Mouse (Mus musculus): ENCODE data around the gene Hmox2. TPM values are rescaled to one million over a fixed set of nuclear protein-coding genes. Genes with fewer than 3 reads are reported as not detected.

Gene Hmox2
- total and polyA plus RNA-seq, 2 experiments from 2014 or later: 37.9 to 92.7 TPM

DNA sequence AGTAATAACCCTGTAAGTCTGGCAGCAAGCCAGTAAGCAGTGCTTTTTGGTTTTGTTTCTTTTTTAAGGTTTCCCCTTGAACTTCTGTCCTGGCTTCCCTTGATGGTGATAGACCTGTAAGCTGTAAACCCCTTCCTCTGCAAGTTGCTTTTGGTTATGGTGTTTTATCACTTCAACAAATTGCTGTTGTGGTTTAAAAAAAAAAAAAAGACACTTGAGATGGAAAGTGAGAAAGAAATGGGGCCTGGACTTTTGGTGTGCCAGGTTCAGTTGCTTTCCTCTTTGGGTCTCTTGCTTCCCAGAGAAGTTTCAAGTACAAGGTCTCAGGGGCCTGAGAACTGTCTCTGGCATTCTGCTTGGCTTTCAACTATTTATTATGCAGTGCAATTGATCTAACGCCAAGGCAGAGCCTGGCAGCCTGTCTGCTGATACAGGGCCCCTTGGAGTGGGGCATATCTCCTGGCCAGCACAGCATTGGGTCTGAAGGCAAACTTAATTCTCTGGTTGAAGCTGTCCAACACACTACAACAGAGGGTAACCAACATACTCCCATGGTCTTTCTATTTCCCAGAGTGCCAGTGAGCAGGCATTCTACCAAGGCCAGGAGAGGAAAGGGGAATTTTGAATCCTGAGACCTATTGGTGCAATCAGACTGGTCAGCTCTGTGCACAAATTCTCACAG is 47.3 kb downstream of the Hmox2 start:
- no peak overlapping the region for H3K4me3 ChIP-seq (ENCODE audit: low read depth, low read length)
- no peak overlapping the region for H3K4me2 ChIP-seq (ENCODE audit: low read depth, low read length, poor library complexity, severe bottlenecking)
- DNase-seq (ENCODE audit: low spot score): peak; percentile 33
- no peak overlapping the region for H3K9ac ChIP-seq (replicated peaks; ENCODE audit: low read length, poor library complexity, severe bottlenecking)
- WGBS: 48% methylated on average over 1 of the region's 1 CpGs
- H3K9me3 ChIP-seq (ENCODE audit: low read length): no peaks in the 10 kb centered on the region
- peaks cover 21% of the 10 kb centered on the region for H3K36me3 ChIP-seq (ENCODE audit: insufficient read depth, low read length)
- H3K4me1 ChIP-seq (ENCODE audit: insufficient read depth, low read length): no peaks in the 10 kb centered on the region
- no peak for ATAC-seq (ENCODE audit: low FRiP score)
- no peak for TF ChIP-seq CTCF (IDR thresholded peaks at IDR 0.05)
- no peaks in the 10 kb centered on the region for H3K27me3 ChIP-seq (ENCODE audit: insufficient read depth, low read length)
- 0 out of 2 replicates have a peak overlapping the region, but pooled peaks have one; percentile 6 for H3K27ac ChIP-seq (ENCODE audit: low read depth, low read length)

DNA sequence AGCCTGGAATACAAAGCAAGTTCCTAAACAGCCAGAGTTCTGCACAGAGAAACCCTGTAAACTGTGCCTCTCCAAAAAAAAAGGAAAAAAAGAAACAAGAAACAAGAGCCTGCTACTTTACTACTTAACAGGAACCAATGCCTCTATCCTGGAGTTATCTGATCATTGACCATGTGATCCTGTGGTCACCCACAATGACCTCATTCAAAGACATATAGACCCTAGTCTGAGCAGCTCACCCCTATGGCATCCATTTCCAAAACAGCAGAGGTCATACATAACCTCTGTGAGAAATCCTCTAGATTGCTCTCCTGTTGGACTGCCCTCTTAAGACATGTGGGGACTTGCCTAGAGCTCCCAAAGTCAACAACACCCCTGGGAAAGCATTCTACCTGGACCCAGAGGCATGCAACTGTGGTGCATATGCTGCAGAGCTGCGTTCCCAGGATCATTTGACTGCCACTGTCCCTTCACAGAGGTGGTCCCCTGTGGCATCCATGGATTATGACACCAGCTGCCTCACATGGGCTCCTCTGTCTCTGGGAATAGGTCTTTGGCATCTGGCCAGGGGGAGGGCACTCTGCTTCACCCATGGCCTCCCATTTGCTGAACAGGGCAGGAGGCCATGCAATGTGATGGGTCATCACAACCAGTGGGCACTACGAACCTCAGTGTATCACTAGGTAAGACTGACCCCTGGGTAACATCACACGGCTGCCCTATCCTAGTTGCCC is 51.2 kb downstream of the Hmox2 start:
- Histone ChIP-seq H3K9me3 (ENCODE audit: low read length) (no peaks in the 10 kb centered on the region), H3K27ac (ENCODE audit: low read depth, low read length) (no peak overlapping the region), H3K27me3 (ENCODE audit: insufficient read depth, low read length) (no peaks in the 10 kb centered on the region), H3K4me1 (ENCODE audit: insufficient read depth, low read length) (no peaks in the 10 kb centered on the region), H3K4me3 (ENCODE audit: low read depth, low read length) (no peak overlapping the region), H3K36me3 (ENCODE audit: insufficient read depth, low read length) (no peaks in the 10 kb centered on the region), H3K4me2 (ENCODE audit: low read depth, low read length, poor library complexity, severe bottlenecking) (no peak overlapping the region), H3K9ac (replicated peaks; ENCODE audit: low read length, poor library complexity, severe bottlenecking) (no peak overlapping the region)
- ATAC-seq (ENCODE audit: low FRiP score) (no peak), DNase-seq (ENCODE audit: low spot score) (no peak)
- no peak for TF ChIP-seq CTCF (IDR thresholded peaks at IDR 0.05)
- WGBS: 92% methylated on average over 3 of the region's 3 CpGs

DNA sequence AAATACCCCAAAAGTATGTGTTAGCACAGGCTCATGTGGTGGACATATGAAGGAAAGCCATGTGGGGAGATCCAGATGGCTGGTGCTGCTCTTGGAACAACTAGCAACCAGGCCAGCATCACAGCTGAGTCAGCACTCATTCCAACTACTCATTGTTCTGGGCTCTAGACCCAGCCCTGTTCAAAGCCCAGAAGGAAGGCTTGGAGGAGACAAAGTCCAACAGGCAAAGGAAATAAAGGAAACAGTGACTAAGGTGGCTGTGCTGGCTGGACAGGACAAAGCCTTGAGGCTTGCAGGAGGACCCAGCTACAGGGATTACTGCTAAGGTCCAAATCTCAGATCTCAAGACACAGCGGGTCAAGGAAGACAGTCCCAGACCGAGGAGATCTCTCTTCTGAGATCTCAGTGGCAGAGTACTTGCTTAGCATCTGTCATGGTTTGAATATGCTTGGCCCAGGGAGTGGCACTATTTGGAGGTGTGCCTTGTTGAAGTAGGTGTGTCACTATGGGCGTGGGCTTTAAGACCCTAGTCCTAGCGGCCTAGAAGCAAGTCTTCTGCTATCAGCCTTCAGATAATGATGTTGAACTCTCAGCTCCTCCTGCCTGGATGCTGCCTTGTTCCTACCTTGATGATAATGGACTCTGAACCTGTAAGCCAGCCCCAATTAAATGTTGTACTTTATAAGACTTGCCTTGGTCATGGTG is 51.9 kb downstream of the Hmox2 start:
- no peak overlapping the region for H3K4me2 ChIP-seq (ENCODE audit: low read depth, low read length, poor library complexity, severe bottlenecking)
- H3K36me3 ChIP-seq (ENCODE audit: insufficient read depth, low read length): no peaks in the 10 kb centered on the region
- TF ChIP-seq CTCF (IDR thresholded peaks at IDR 0.05): no peak
- DNase-seq (ENCODE audit: low spot score): no peak
- H3K9ac ChIP-seq (replicated peaks; ENCODE audit: low read length, poor library complexity, severe bottlenecking): no peak overlapping the region
- no peak for ATAC-seq (ENCODE audit: low FRiP score)
- H3K4me3 ChIP-seq (ENCODE audit: low read depth, low read length): no peak overlapping the region
- WGBS: 95% methylated on average over 4 of the region's 4 CpGs
- no peak overlapping the region for H3K27ac ChIP-seq (ENCODE audit: low read depth, low read length)
- no peaks in the 10 kb centered on the region for H3K27me3 ChIP-seq (ENCODE audit: insufficient read depth, low read length)
- no peaks in the 10 kb centered on the region for H3K4me1 ChIP-seq (ENCODE audit: insufficient read depth, low read length)
- H3K9me3 ChIP-seq (ENCODE audit: low read length): no peaks in the 10 kb centered on the region

DNA sequence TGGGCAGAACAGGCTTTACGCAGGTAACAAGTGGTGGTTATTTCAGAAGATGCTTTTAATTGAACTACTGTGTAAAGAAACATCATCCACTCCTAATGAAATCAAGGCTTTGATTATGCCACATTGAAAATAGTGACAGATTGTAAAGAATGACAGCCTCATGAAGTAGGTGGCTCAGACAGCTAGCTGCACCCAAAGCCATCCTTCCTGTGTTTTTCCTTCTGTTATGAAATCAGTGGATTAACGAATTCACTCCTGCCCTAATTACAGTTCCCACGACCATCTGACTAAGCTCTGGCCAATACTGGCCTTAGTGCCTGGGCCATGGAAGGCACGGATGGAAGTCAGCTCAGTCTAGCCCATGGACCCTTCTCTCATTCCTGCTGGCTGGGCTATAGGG is 52.8 kb downstream of the Hmox2 start:
- WGBS: 94% methylated on average over 4 of the region's 4 CpGs

DNA sequence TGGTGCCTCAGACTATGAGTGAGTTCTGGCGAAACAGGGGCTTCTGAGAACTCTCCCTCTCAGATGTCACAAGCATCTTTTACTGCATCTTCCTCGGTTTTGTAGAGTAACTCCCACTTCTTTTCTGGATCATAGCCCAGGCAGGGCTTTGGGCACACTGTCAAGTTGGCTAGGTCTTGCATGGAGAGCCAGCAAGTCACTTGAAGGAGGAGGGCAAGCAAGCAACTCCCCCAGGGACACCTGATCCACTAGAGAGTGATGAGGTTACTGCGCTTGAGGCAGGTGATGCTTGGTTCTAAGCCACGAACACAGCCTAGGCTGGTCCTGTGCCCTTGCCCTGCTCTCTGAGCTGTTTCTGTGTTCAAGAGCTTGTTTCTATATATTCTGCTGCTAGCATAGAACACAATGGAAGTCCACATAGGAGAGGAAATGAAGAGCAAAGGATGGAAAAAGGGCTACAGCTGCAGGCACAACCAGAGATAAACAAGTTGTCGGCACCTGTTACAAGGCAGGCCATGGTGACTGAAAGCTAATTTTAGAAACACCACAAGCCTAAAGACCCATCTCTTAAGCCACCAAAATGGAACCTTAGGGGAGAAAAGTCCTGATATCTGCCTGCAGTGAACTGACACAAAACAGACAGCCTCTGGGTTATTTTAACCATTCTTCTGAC is 55.5 kb downstream of the Hmox2 start:
- ATAC-seq (ENCODE audit: low FRiP score): no peak
- TF ChIP-seq CTCF (IDR thresholded peaks at IDR 0.05): no peak
- Histone ChIP-seq H3K27me3 (ENCODE audit: insufficient read depth, low read length) (no peaks in the 10 kb centered on the region), H3K4me2 (ENCODE audit: low read depth, low read length, poor library complexity, severe bottlenecking) (no peak overlapping the region), H3K9ac (replicated peaks; ENCODE audit: low read length, poor library complexity, severe bottlenecking) (no peak overlapping the region), H3K9me3 (ENCODE audit: low read length) (no peaks in the 10 kb centered on the region), H3K36me3 (ENCODE audit: insufficient read depth, low read length) (no peaks in the 10 kb centered on the region), H3K4me3 (ENCODE audit: low read depth, low read length) (no peak overlapping the region), H3K4me1 (ENCODE audit: insufficient read depth, low read length) (no peaks in the 10 kb centered on the region), H3K27ac (ENCODE audit: low read depth, low read length) (no peak overlapping the region)
- 80% methylated on average over 5 of the region's 5 CpGs for WGBS
- peak; percentile 80 for DNase-seq (ENCODE audit: low spot score)

More for the DNA sequence above, 52.8 kb downstream of the Hmox2 start:
- ATAC-seq (ENCODE audit: low FRiP score): no peak
- no peaks in the 10 kb centered on the region for H3K4me1 ChIP-seq (ENCODE audit: insufficient read depth, low read length)
- no peaks in the 10 kb centered on the region for H3K9me3 ChIP-seq (ENCODE audit: low read length)
- no peak overlapping the region for H3K9ac ChIP-seq (replicated peaks; ENCODE audit: low read length, poor library complexity, severe bottlenecking)
- H3K4me2 ChIP-seq (ENCODE audit: low read depth, low read length, poor library complexity, severe bottlenecking): no peak overlapping the region
- DNase-seq (ENCODE audit: low spot score): no peak
- H3K36me3 ChIP-seq (ENCODE audit: insufficient read depth, low read length): no peaks in the 10 kb centered on the region
- no peak overlapping the region for H3K4me3 ChIP-seq (ENCODE audit: low read depth, low read length)
- H3K27me3 ChIP-seq (ENCODE audit: insufficient read depth, low read length): no peaks in the 10 kb centered on the region
- no peak overlapping the region for H3K27ac ChIP-seq (ENCODE audit: low read depth, low read length)
- no peak for TF ChIP-seq CTCF (IDR thresholded peaks at IDR 0.05)
